Mouse (Mus musculus) left cerebral cortex, adult 2 months (tissue): Measurements from ENCODE around the gene Ttc30b. TPM values are rescaled to one million over a fixed set of nuclear protein-coding genes. Genes with fewer than 3 reads are reported as not detected.
A peak's percentile ranks its signal among the peaks of the same experiment; 100 is the strongest.

Source experiments
- DNase-seq, 2 experiments: peaks; one replicate each; pipeline ENCODE4 v3.0.0; 2021 to 2022; ENCODE audit warnings: low spot score in 2 of 2, mixed read lengths in 1 of 2; ENCODE audit errors: extremely low spot score in 1 of 2
- H3K27ac ChIP-seq: fragments of 200-600 bp; 2 replicates; pipeline ENCODE4 v1.8.1; 2022
- H3K4me3 ChIP-seq: fragments of 200-600 bp; 2 replicates; pipeline ENCODE4 v1.8.1; 2022
- CTCF ChIP-seq: fragments of 200-600 bp; IDR thresholded peaks from 2 replicates; pipeline ENCODE4 v1.8.1; 2022; ENCODE audit warnings: antibody characterized with exemption, mild to moderate bottlenecking, moderate library complexity
- intact Hi-C: fragments of 180-260 bp; cut with DNase I; formaldehyde crosslinking; loops from one replicate; pipeline ENCODE4 v1.15.1; 2025
- total RNA-seq, 2 experiments: library from RNA; stranded (reverse); gene quantifications; 2 replicates each; pipeline ENCODE4 v1.2.3; 2021

The Ttc30b gene
- total RNA-seq, 2 experiments from 2014 or later: 10.3 to 13.1 TPM

DNA sequence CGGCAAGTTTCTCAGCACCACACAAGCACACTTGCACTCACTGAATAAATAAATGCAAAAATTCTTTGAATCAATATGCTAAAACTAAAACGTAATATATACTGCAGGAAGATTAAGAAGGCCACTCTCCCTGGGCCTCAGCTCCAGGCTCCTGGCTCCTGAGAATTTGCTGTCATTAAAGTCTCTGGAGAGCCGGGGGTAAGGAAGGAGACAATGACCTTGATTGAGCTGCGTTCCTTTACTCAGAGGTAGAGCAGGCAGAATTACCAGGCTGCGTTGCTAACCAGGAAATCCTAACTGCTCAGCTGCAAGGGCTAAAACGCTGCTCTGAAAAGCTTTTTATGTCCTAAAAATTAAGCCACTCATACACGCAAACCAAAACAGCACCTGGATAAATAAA is 4.8 kb downstream of the Ttc30b start:
- DNase-seq: no peak
- H3K27ac ChIP-seq: 0 out of 2 replicates have a peak overlapping the region, but pooled peaks have one; percentile 7
- no peak for TF ChIP-seq CTCF
- H3K4me3 ChIP-seq: no peak overlapping the region
- intact Hi-C loops: no loop called here

DNA sequence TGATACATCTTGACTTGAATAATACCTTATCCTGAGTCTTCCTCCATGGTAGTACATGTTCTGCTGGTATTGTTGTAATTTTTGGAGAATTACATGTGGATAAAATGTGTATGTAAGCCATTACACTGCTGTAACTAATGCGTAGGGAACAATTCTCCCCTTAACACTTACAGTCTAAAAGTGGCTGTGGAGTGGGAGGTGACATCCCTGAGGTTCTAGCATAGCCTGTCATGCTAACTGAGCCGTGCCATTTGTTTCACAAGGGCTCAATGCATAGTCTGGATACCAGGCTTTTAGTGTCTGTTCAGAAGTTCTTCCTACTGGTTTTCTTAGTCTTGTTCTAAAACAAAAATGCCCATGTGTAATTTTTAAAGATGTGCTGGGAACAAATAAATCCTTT is 7.4 kb downstream of the Ttc30b start:
- no peak overlapping the region for H3K27ac ChIP-seq
- no peak for TF ChIP-seq CTCF
- no peak overlapping the region for H3K4me3 ChIP-seq
- intact Hi-C loops: no loop called here
- no peak for DNase-seq

DNA sequence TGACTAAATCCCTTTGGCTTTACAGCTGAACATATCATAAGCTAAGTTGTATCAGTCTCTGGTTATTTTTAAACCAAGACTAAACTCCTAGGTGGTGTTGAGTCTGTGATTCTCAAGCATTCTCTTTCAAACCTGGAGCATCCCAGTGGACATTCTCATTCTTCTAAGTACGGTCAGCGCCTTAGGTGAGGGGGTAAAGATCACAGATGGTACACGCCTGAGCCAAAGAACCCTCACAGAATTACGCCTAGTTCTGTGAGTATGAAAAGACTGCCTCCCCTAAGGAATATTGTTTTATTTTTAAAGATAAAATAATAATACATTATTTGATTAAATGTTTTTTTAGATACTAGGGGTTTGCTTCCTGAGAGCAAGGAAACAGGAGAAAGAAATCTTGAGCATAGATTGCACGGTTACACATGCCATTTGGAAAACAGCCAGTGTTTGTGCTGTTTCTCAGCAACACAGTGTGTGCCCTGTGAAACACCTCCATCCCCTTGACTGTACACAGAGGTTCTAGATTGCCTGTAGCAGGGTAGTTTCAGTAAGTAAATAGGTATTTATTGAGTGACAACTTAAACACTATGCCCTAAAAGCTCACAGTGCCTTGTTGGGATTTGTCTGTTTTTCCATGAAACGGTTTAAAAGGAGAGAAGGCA is 8.5 kb downstream of the Ttc30b start:
- no peak for DNase-seq
- Histone ChIP-seq H3K27ac (peak overlapping the region; percentile 22; the same call in 1 of the 2 replicates), H3K4me3 (no peak overlapping the region)
- TF ChIP-seq CTCF: no peak
- intact Hi-C loops: no loop called here

DNA sequence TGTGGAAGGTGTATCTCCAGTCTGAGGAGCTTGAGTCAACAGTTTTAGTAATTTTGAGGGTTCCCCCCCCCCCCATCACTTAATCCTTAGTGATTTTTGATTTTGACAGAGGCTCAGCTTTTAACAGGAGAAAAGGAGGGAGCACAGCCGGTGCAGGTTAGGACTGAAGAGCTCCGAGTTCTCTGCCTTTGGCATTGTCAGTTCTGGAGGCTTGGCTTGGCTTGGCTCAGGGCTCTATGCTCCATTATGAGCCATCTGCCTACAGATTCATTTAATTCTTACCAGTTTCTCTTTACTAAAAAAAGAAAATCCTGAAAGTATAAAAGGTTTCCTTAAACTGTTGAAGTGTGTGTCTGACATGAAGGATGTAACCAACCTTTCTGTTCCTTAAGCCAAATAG is 9.2 kb downstream of the Ttc30b start:
- intact Hi-C loops: no loop called here
- no peak for TF ChIP-seq CTCF
- H3K27ac ChIP-seq: no peak overlapping the region

DNA sequence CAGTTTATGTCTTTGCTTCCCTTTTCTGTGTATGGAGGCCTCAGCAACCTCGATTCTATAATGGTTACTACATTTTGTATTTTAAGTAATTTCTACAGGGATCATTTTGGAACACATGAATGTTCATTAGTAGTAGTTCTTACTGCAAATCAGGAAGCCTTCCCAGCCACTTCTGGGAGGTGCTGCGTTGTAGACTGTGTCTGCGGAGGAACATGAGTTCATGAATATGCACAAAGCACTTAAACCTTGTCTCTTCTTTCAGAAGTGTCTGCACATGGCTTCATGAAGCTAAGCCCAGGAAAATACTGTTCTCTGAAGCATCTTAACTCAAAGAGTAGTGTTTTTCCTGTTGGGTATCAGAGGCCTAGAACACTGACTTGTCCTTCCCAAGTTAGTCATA is 10.4 kb downstream of the Ttc30b start:
- no peak overlapping the region for H3K27ac ChIP-seq
- no peak for DNase-seq
- intact Hi-C loops: no loop called here
- no peak overlapping the region for H3K4me3 ChIP-seq
- no peak for TF ChIP-seq CTCF

More for the DNA sequence above, 9.2 kb downstream of the Ttc30b start:
- H3K4me3 ChIP-seq: no peak overlapping the region
- no peak for DNase-seq

DNA sequence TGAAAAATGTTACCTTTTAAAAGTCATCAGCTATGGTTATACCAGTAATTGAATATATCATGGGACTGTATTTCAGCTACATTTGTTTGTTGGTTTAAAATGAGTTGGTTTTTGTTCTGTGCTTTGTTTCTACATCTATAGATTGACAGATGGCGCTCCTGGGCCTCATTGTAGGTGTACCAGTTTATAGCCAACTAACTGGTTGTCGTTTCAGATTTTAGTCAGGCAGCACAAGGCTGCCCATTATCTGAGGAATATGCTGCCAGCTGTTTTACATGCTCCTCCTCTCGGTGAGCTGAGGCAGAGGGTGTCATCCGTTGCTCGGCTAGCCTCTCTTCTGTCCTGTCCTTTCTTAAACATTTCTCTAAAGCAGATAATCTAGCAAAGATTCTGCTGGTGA is 12.3 kb downstream of the Ttc30b start:
- no peak for DNase-seq
- H3K27ac ChIP-seq: no peak overlapping the region
- intact Hi-C loops: no loop called here
- TF ChIP-seq CTCF: no peak
- H3K4me3 ChIP-seq: no peak overlapping the region

DNA sequence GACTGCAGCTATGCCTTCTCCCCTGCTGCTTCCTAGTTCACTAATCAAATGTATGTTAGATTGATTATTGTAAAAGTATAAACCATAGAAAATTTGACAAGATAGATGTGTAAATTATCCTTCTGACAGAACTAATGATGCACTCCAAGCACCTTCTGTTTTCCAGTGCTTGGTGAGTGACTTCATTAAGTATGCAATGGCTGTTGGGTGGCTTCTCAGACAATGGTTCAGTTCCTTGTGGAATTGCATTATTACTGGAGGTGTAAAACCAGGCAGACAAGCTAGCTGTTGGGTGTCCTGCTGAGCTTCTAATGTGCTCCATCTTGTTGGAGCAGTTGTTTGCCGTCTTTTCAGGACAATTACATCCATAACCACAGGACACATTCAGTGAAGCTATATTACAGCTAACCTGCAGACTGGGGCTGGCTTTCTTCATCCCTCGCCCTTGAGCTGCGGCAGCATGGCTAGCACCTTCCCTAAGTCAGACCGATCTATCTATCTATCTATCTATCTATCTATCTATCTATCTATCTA is 14.5 kb downstream of the Ttc30b start:
- Histone ChIP-seq H3K27ac (no peak overlapping the region), H3K4me3 (no peak overlapping the region)
- no peak for TF ChIP-seq CTCF
- intact Hi-C loops: no loop called here
- no peak for DNase-seq

DNA sequence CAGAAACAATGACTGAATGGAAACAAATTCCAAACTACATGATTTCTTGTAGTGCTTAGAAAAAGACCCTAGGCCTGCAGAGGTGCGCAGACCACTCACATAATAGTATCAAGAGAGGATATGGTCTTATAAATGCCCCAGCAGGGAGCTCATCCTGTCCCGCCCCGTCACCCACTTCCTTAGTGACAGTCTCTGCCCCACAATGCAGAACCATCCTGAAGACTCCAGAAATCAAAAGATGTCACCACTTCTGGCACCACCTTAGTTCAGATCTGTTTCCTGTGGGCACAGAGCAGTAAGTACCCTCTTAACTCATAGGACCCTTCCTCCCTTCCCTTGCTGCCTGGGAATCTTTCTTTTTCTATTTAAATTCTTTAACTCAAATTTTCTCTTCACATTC is 23.3 kb downstream of the Ttc30b start:
- no peak for DNase-seq
- intact Hi-C loops: no loop called here
- no peak overlapping the region for H3K27ac ChIP-seq
- H3K4me3 ChIP-seq: no peak overlapping the region
- no peak for TF ChIP-seq CTCF

DNA sequence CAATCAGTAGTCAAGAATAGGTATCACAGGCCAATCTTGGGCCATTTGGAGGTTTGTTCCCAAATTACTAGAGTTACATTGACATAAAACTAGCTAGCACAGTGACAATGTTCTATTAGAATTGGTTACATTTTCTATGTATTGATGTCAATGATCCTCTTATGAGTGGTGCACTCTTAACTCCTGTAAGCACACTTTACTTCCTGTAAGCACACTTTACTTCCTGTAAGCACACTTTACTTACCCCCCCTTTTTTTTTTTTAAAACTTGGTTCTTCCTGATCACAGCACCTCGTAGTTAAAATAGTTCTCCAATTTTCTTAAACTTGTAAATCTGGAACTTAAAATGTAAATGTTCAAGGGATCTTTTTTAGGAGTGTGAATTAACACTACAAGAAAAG is 31.2 kb downstream of the Ttc30b start:
- intact Hi-C loops: no loop called here
- H3K27ac ChIP-seq: no peak overlapping the region
- H3K4me3 ChIP-seq: no peak overlapping the region
- TF ChIP-seq CTCF: no peak
- no peak for DNase-seq

DNA sequence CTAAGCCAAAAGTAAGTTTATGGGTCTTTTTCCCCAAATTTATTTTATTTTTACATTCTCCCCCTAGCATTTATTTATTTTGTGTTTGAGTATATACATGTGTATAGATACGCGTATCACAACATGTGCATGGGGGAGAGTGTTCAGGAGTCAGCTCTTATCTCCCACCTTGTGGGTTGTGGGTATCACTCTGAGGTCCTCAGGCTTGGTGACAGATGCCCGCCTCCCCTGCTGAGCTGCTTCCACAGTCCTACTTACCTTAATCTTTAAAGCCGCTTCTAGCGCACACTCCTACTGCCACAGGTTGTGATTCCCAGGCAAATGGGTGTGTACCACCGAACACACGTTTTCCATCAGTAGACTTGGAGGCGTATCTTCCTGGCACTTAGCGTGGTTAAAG is 36.5 kb downstream of the Ttc30b start:
- intact Hi-C loops: no loop called here
- Histone ChIP-seq H3K27ac (no peak overlapping the region), H3K4me3 (no peak overlapping the region)
- no peak for DNase-seq
- TF ChIP-seq CTCF: no peak

DNA sequence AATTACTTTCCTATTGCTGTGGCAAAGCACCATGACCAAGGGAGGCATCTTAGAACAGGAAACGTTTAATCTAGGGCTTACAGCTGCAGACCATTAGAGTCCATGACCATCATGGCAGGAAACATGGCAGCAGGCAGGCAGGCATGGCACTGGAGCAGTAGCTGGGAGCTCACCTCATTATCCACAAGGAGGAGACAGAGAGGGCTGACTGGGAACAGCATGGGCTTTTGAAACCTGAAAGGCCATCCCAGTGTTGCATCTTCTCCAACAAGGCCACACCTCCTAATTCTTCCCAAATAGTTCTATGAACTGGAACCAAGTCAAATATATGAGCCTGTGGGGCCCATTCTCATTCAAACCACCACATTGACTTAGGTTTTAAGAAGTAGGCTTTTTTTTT is 38.1 kb downstream of the Ttc30b start:
- no peak for TF ChIP-seq CTCF
- intact Hi-C loops: no loop called here
- no peak for DNase-seq
- H3K27ac ChIP-seq: no peak overlapping the region
- H3K4me3 ChIP-seq: no peak overlapping the region

DNA sequence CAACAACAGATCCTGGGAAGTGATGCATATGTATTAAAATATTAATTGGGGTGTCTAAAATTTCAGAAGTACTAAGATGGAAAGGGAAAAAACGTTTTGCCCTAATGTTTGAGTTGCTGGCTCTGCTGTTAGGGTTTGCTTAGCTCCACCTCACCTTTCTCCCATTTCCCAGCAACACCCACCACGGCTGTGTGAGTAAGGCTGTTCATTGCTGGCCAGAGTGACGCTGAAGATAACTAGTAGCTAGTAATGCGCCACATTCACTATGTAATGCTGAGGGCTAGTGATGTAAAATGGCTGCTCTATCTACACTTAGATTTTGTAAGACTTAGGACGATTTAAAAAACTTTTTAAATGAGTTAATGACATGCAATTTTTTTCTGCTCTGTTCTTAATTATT is 42.7 kb downstream of the Ttc30b start:
- no peak for TF ChIP-seq CTCF
- intact Hi-C loops: no loop called here
- H3K4me3 ChIP-seq: no peak overlapping the region
- DNase-seq: no peak
- H3K27ac ChIP-seq: no peak overlapping the region

DNA sequence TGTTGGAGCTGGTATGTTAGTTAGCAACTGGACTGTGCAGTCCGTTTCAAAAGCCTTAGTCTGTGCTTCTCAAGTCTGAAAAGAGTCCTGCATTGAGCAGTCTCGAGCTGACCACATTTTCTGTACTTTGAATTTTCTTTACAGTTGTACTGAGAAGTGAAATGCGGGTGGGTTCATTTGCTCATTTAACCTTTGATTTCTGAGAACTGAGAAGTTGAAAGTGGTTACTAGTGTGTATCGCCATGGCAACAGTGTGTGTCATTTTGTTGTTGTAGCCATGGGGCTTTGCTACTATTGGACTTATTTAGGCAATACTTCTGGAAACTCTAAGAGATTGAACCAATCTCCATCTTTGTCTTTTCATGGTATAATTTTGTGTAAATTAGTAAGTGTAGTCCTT is 46.4 kb downstream of the Ttc30b start:
- intact Hi-C loops: no loop called here
- no peak for TF ChIP-seq CTCF
- no peak for DNase-seq
- Histone ChIP-seq H3K4me3 (no peak overlapping the region), H3K27ac (no peak overlapping the region)

Other genes starting within 250 kb of the Ttc30b start
- 10 to 100 TPM; 11.3 to 13.1 TPM for gene Nfe2l2, start 233.9 kb downstream of the Ttc30b start, total RNA-seq
- gene Agps, start 106.4 kb downstream of the Ttc30b start, total RNA-seq: 10 to 100 TPM; 33.7 to 36.8 TPM
- gene Ttc30a2, start 39.6 kb upstream of the Ttc30b start, total RNA-seq: under 1 TPM; 0.28 to 0.50 TPM
- 1 to 10 TPM; 2.9 to 3.4 TPM for gene Ttc30a1, start 43.4 kb upstream of the Ttc30b start, total RNA-seq